Mouse (Mus musculus) adipocyte (in vitro differentiated cells): Measurements from ENCODE around the gene Kctd12b.
"Not testable (repeated sequence)": the region's sequence is repeated elsewhere in the genome, so short reads cannot be mapped to it uniquely, and the experiment has no call there.

Experiments used
- DNase-seq: peaks from one replicate; pipeline ENCODE4 v3.0.0-alpha.2; 2016; ENCODE audit warnings: low spot score

Gene Kctd12b

GRCm38 (mm10) chrX:153695782-153696395, at the start of gene Kctd12b:
Gene Kctd12b (minus strand): TSS chrX:153696391.
- peak; percentile 39 for DNase-seq

- DNase-seq, result no peak
Measured at GRCm38 (mm10) chrX:153742493-153742892, 46.3 kb upstream of the Kctd12b start.

- DNase-seq, result peak; percentile 35
Measured at GRCm38 (mm10) chrX:153735697-153736096, 39.5 kb upstream of the Kctd12b start.

GRCm38 (mm10) chrX:153724400-153724799, 28.2 kb upstream of the Kctd12b start:
- DNase-seq, result peak; percentile 65

GRCm38 (mm10) chrX:153723110-153723916, 27.1 kb upstream of the Kctd12b start, which contains the start of gene Nbdy:
Gene Nbdy (plus strand): TSS chrX:153723590.
- peak; percentile 65 for DNase-seq

- DNase-seq, result peak; percentile 39
Measured at GRCm38 (mm10) chrX:153719602-153720001, 23.4 kb upstream of the Kctd12b start.

- no peak for DNase-seq
Measured at GRCm38 (mm10) chrX:153716716-153717115, 20.5 kb upstream of the Kctd12b start.

- peak; percentile 49 for DNase-seq
Measured at GRCm38 (mm10) chrX:153707735-153708134, 11.5 kb upstream of the Kctd12b start.

GRCm38 (mm10) chrX:153700463-153700862, 4.3 kb upstream of the Kctd12b start:
- no peak for DNase-seq

GRCm38 (mm10) chrX:153668233-153668632, 28.0 kb downstream of the Kctd12b start:
- not testable (repeated sequence) for DNase-seq

- no peak for DNase-seq
Measured at GRCm38 (mm10) chrX:153664903-153665302, 31.3 kb downstream of the Kctd12b start.

GRCm38 (mm10) chrX:153656949-153657348, 39.2 kb downstream of the Kctd12b start:
- DNase-seq, result no peak

GRCm38 (mm10) chrX:153640615-153641014, 55.6 kb downstream of the Kctd12b start:
- DNase-seq, result peak; percentile 6

GRCm38 (mm10) chrX:153636247-153636646, 59.9 kb downstream of the Kctd12b start:
- DNase-seq, result peak; percentile 64
